Mouse (Mus musculus) C2C12 (cell line): ENCODE results near the gene Mx1.

Experiments
- CEBPB ChIP-seq: IDR thresholded peaks from one replicate; pipeline ENCODE4 v1.6.1; 2011; ENCODE audit warnings: low read depth, mild to moderate bottlenecking, control low read depth, moderate library complexity
- CTCF ChIP-seq: IDR thresholded peaks from one replicate; pipeline ENCODE4 v1.5.1; 2011; ENCODE audit not compliant: control insufficient read depth, insufficient read depth, insufficient read length
- MYOD1 ChIP-seq: IDR thresholded peaks from one replicate; pipeline ENCODE4 v1.6.1; 2011; ENCODE audit warnings: low read depth; ENCODE audit not compliant: control insufficient read depth, insufficient read length
- MYOG ChIP-seq: IDR thresholded peaks from one replicate; pipeline ENCODE4 v1.6.1; 2011; ENCODE audit not compliant: control insufficient read depth, insufficient read length; ENCODE audit errors: extremely low read depth

- no peak for TF ChIP-seq CTCF
- TF ChIP-seq MYOD1 = no peak
- no peak for TF ChIP-seq CEBPB
- TF ChIP-seq MYOG = no peak
Measured at GRCm38 (mm10) chr16:97478655-97479054, 15.9 kb upstream of the Mx1 start.
